Mouse (Mus musculus): ENCODE measurements at regions not wholly inside any gene's neighbourhood (a gene's known extent, or its start where the extent isn't known, plus 50 kb on each side); places are given as distances from the start of the nearest gene placed in this dataset.

DNA sequence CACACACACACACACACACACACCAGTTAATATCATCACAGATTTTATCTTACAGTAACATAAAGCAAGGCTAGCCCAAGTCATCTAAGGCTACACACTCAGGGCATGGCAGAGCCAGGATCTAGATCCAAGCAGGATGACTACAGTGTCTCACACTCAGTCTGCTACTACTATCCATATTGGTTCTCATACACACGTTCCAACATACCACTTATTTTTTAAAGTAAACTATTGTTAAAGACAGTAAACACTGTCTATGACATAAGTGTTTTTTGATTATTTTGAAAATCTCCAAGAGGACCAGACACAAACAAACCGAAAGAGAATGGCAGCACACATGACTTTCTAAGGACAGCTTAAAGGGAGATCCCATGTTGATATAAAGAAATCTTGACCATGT is 306.3 kb downstream of the Gm11361 start:
- DNase-seq (ENCODE audit: low spot score) = no peak

DNA sequence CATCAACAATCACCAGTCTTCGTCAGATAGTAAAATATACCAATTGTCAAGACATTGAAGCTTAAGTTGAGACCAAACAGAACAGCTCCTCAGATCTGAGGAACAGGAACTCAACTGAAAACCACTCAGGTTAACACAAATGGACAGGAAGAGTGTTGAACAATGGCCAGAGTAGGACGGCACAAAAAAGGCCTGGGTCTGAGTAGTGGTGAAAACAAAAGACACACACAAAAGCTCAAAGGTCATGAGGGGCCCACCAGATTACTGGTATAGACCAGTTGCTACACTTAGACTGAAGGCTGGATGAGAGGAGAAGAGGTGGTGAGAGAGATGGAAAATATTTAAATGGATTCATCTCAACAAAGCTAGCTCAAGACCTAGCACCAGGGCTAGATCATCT is 302.8 kb downstream of the Gm11361 start:
- DNase-seq (ENCODE audit: low spot score) = no peak

DNA sequence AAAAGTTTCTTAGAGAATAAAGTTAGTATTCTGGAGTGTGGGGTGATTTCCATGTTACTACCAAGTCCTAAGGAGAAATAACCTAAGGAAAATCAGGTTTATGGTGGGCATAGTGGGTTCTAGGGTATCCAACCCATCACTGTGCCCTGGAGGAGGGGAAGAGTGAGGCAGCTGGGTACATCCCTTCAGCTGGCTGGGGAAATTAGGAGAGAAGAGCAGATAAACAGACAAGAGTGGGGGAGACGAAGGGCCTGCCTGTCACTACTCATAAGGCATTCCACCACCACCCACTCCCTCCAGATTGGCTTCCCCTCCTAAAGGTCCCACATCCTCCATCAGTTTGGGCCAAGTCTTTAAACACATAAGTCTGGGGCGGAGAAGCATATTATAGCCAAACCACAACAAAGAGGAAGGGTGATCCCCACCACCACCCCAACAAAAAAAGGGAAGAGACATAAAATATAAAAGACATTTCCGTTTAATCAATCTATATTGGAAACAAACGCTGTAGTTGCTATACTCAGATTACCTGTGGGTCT is 299.8 kb downstream of the Gm11361 start:
- no peak for DNase-seq (ENCODE audit: low spot score)

DNA sequence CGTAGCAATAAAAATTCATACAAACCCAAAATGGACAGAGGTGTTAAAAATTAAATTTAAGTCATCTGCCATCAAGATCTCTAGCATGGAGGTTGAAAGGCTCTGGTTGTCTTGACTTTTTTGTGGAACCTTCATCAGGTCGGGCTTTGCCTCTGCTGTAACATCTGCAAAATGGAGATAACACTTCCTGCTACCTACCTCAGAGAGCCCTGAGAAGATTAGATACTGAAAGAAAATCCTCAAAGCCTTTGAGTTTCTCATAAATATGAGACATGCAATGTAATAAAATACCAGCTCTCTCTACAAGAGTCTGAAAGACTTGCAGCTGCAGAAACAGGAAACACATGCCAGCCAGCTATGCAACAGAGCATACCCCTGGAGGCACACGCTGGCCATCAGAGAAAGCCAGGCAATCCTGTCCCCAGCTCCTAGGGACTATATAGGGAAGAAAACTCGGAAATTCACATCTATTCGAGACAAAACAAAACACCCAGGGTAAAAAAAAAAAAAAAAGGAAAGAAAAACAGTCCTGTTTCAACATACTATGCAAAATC is 299.1 kb downstream of the Gm11361 start:
- DNase-seq (ENCODE audit: low spot score) = no peak

DNA sequence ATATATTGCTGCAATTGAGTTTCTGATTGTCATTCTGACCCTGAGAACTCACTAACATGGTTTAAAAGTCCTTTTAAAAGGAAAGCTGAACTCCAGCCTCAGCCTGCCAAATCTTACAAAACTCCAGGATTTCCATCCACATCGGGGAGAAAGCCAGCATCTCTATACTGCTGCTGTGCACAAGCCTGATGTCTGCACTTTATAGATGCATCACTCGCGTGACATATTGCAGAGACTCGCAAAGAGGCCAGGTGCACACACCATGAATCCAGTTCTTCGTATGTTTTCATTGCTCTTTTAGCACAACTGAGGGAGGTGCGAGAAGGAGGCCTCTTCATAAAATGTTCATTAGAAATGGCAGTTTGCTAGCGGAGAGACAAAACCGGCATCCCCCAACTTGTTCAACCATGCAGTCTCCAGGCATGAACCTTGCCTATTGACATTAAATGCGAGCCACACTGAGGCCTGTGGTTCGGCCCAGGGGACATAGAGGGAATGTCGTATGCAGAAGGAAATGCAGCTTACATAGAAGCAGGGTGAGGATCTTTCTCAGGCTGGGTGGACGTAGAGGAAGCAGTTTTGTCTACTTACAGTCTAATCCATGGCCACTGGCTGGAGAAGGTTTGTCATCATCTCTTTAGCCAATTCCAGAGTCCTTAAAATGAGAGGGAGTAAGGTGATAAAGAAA is 297.0 kb downstream of the Gm11361 start:
- no peak for DNase-seq (ENCODE audit: low spot score)

DNA sequence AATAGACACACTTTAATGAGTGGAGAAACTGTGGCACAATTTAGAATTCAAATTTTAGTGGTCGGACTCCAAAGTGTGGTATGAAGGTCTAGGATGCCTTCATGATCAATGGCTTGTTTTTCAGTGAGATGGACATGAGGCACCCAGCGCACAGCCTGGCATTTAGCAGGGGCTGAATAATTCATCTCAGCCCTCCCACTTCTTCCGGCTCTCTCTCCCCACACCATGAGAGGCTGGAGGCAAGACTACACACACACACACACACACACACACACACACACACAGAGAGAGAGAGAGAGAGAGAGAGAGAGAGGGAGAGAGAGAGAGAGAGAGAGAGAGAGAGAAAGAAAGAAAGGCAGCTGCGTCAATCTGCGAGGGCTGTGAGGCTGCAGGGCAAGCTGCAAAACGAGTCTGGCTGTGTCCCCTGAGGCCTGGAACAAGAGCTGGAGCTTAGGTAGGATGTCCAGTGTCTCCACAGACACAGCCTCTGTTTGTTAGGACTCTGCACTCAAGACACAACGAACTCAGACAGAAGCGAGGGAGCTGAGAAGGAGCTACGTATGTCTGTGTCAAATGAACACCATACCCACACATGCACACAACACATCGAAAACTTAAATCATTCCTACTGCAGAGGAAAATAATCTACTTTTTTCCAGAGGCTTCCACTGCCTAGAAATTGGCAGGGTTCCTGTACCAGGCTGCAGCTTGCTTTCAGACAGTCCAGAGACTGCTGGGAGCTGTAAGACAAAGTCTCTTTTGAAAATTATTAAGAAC is 295.8 kb downstream of the Gm11361 start:
- DNase-seq (ENCODE audit: low spot score) = peak; percentile 65

DNA sequence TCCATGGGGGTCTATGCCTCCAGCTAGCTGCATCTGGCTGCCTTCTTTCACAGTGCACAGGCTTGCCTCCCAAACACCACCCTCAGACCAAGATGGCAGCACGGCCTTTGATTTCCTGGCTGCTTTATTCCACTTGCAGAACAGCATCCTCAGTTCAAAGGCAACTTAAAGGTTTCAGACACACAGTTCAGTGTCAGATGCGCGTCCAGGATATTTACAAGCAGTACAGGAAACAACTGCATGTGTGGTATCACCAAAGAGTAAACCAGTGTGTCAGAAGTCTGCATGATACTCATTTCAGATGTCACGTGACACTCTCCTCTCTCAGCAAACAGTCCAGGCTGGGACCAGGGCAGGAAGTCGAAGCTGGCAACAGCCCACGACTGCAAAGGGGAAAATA is 294.2 kb downstream of the Gm11361 start:
- DNase-seq (ENCODE audit: low spot score) = no peak

DNA sequence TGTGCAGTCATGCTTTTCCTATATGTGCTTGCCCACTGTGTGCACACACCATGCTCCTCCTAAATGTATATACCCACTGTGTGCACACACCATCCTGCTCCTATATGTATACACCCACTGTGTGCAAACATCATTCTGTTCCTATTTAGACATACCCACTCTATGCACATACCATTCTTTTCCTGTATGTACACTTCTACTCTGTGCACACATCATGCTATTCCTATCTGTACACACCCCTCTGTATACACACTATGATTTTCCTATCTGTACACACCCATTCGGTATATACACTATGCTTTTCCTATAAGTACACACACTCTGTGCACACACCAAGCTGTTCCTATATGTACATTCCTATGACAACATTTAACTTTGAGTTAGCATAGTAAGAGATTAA is 288.5 kb downstream of the Gm11361 start:
- no peak for DNase-seq (ENCODE audit: low spot score)

DNA sequence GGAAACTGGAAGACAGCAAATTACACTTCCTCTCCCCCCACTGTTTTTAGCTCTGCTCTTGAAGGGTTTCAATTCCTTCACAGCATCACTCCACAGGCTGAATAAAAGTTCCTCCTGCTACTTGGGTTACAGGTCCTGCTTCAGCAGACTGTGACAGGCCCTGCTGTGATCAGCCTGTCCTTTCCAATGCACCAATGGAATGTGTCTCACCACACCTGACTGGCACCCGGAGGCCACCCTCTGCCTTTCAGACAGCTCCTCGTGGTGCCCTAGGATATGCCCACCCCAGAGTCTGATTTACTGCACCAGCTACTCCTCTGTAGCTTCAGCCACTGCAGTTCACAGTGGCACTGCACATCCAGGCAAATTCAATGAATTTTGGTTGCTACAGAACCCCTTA is 288.0 kb downstream of the Gm11361 start:
- no peak for DNase-seq (ENCODE audit: low spot score)

DNA sequence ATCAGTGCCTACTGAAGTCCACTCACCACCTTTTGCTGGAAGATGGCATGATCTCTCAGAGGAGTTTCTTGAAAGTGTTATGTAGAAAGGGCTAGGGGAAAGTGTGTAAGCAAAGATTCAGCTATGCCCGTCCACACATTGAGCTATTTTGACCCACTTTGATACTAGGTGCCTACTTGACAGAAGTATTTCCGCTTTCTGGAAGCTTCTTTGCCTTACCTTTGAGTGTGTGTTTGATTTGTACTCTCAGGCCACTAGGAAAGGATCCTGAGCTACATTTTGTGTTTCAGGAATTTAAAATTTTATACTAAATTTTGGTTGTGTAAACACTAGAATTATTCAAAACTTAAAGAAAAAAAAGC is 287.5 kb downstream of the Gm11361 start:
- DNase-seq (ENCODE audit: low spot score) = no peak

DNA sequence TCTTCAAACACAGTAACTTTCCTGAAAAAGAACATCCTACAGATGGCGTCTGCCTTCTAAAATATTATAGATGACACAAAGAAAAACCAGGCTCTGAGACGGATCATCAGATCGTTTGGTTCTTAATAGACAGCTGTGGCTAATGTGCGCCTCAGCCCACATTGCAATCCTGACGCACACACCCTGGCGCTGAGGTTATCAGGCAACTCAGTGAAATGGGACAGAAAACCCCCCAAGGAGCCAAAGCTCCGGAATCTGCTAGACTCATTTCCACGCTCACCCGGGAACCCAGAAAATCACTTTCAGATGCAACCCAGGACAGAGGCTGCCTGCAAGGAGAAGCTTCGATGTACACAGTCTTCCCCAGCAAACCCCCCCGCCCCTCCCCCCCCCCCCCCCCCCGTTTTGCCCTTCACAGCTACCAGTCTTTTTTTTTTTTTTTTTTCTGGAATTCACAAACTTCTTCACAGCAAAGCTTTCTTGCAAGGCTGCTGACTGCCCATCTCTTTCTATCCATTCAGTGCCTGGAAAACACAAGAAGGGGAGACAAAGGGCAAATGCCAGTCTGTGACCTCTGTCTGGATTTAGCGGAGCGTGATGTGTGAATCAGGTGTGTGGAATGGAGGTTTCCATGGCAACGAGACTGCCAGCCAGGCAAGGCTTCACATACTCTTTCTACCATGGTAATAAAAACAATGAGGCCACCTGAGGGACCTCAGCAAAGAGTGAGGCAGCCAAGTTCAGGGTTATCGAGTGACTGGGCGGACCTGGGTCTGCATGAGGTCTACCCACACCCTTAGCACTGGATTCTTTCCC is 286.9 kb downstream of the Gm11361 start:
- DNase-seq (ENCODE audit: low spot score) = no peak

DNA sequence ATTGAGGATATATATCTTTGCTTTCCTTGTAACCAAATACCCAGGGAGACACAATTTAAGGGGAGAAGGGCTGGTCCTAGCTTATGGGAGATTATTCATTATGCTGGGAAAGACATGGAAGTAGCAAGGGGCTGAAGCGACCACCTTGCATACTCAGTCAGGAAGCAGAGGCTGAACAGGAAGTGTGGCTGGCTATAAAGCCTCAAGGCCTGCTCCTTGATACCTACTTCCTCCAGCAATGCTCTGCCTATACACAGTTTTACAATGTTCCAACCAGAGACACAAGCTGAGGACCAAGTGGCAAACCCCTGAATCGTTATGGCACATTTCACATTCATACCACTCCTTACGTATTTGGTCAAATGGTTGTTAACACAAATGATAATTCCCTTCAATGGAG is 284.3 kb downstream of the Gm11361 start:
- no peak for DNase-seq (ENCODE audit: low spot score)

DNA sequence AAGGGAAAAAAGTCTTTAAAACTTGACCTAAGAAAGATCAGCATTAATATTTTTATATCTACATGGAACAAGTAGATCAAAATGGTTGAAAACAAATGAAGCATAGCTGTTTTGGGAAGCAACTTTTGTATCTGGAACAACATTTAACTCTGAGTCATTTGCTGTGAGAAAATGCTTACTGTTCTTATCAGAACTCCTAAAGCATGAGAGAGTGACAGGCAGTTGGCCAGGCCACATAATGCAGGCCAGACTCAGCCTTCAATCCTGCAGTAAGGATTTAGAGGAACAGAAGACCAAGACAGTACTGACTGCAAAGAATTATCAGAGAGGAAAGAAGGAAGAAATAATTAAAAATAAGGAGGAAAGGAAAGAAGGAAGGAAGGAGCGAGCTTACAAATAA is 275.8 kb downstream of the Gm11361 start:
- DNase-seq (ENCODE audit: low spot score) = no peak

DNA sequence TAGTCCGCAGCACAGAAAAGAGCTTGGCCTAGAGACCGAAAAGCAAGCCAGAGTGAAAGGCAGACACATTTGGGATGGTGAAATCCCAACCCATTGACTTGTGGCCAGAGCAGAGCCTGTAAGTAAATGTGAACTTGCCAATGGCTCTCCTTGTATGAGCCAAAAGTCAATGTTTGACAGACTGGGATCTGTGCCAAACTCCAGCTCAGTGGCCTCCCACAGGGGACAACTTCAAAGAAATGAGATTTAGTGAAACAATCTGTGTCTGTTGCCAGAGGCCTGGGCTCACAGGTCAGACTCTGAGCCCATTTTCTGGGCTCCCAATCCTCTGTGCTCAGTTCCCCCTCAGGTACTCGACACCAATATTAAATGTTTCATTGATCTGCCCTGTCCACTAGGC is 274.9 kb downstream of the Gm11361 start:
- peak; percentile 74 for DNase-seq (ENCODE audit: low spot score)

DNA sequence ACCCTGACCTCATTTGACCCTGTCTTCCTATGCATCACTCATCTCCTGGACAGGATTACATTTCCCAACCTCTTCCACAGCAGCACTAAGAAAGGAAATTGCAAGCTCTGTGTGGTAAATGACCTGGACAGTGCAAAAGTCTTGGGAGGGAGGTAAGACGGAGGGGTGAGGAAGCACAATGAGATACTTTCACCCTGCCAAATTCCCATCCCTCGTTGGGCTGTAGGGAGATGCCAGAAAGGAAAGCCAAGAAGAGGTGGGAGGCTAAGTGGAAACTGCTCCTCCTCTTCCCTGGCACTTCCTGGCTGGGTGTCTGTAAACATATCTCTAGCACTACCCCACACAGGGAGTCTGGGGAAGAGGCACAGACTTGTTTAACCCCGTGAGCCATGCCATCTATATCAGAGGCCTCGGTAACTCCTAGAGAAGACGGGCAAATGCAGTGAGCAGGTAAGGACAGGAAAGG is 274.2 kb downstream of the Gm11361 start:
- DNase-seq (ENCODE audit: low spot score) = no peak

DNA sequence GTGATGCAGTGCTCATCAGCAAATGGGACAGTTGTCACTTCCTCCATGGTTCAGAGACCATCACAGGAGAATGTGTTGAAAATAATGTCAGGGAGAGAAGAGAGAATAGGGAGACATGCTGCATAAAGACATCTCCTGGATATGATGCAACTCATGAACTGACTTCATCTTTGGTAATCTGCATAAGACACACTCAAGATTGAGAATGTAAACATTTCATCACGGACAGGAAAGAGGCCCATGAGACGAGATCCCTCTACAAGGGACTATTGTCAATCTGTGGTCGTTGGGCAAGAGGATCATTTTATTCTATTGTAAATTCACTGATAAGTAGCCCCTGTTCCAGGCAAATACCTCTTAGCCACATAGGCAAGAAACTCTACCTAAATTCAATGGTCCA is 273.6 kb downstream of the Gm11361 start:
- DNase-seq (ENCODE audit: low spot score) = no peak

DNA sequence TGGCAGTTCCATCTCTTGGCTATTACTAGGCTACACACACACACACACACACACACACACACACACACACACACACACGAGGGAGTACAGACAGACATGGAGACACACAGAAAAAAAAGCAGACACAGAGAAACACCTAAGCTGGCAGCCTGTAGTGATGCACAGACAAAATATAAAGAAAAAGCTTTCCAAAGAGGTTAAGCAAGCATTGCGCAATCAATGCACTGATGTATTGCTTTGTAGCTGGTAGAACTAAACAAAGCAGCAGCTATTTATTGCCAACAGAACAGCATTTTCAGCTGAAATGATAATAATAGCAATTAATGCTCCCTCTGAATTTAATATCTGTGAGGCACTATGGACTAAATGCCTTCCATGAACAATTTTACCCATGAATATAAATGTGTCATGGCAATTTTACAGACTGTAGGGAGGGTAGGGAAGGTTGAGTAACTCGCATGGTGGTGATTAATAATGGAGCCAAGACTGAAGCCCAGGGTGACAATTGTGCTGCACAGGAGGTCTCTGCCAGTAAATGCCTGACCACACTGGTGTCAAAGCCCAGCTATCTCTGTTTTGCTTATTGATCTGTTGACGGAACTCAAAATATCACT is 271.7 kb downstream of the Gm11361 start:
- DNase-seq (ENCODE audit: low spot score) = no peak

DNA sequence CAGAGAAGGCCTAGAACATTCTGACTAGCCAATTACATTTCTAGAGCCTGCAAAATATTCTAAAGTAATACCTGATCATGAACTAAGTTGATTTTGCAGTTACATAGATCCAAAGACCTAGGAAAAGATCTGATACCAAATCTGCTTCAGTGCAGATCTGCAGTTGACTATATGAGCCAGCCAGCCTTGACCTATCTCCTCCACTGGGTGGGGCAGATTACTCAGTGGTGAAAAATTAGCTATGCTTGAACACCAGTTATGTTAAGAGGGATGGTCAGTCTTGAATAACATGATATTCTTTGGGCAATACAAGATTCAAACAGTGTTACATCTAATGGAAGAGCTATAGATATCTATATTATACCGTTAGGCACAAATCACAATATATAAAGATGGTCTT is 269.0 kb downstream of the Gm11361 start:
- no peak for DNase-seq (ENCODE audit: low spot score)

DNA sequence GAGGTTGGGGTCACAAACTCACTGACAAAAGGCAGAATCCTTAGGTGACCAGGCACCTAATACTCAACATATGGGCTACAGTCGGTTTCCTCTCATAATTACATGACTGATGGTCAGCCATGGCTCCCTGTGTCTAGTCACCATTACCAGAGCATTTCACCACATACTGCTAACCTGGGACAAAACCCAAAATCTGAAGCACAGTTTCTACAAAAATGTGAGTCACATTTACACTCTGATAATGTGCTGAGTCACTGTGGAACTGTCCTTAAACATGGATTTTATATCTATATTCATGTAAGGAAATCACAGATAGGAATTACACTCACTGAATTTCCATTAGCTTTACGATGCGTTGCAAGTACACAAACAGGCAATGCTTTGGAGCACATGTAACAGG is 267.1 kb downstream of the Gm11361 start:
- DNase-seq (ENCODE audit: low spot score) = no peak

DNA sequence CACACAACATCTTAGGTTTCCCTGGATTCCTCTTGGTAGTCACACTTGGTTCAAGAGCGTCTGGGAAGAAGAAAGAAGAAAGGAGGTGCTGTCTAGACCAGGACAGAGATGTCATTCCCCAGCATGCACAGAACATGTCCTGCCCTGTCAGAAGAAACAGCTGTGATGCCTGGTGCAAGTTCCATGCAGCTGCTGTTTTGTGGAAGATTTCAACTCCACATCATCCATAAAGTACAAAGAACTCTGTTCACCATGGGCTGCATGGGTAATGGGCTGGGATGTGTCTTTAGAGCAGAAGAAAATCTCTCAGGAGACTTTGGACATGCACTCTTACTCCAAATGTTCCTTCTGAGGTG is 262.8 kb downstream of the Gm11361 start:
- DNase-seq (ENCODE audit: low spot score) = no peak

DNA sequence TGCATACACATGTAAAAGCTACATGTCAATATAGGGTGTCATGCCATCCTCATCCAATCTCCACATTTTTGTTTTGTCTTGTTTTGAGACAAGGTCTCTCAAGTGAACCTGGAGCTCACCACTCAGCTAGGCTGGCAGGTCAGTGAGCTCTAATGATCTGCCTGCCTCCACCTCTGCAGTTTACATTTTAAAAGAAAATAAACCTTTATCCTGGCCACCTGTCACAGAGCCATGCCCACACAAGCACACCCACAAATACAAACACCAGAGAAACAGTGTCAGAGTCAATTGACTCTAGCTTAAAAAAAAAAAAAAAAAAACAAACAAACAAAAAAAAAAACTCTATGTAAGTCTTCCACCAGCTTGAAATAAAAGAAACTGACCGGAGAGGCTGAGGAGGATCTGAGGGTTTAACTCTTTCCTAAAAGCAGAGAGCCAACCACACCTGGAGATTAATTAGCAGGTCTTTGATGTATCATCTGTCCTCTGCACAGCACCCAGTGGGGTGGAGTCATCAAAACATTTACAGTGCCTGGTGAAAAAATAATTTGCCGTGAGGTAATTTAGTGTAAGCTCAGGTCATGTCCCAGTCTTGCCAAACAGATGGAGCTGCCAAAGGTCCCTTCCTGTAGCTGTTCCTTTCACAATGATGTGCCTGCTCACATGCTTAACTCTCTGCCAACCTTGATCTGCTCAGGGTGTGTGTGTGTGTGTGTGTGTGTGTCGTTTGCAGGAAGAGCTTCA is 262.2 kb downstream of the Gm11361 start:
- no peak for DNase-seq (ENCODE audit: low spot score)

All from MN1 (cell line).